Mouse (Mus musculus) hindbrain, embryonic 11.5 days (tissue): ENCODE measurements at regions not wholly inside any gene's neighbourhood (a gene's known extent, or its start where the extent isn't known, plus 50 kb on each side); places are given as distances from the start of the nearest gene placed in this dataset.

Experiments
- ATAC-seq: fragments of 200-750 bp; cut with Nextera tagmentation; 2 replicates; pipeline ENCODE4 v1.8.0; 2017; ENCODE audit warnings: mild to moderate bottlenecking, moderate TSS enrichment, moderate library complexity; ENCODE audit not compliant: low FRiP score
- DNase-seq: peaks from one replicate; pipeline ENCODE4 v3.0.0-alpha.2; 2015; ENCODE audit warnings: low spot score
- H3K27ac ChIP-seq: fragments of 300-500 bp; sonication (generic); 2 replicates; pipeline ENCODE4 v1.5.1; 2014; ENCODE audit warnings: mild to moderate bottlenecking, low read depth, low read length
- H3K27me3 ChIP-seq: fragments of 300-500 bp; sonication (generic); 2 replicates; pipeline ENCODE4 v1.6.1; 2014; ENCODE audit warnings: mild to moderate bottlenecking, low read length, moderate library complexity, mixed read lengths; ENCODE audit not compliant: control insufficient read depth, insufficient read depth
- H3K36me3 ChIP-seq: fragments of 300-500 bp; sonication (generic); 2 replicates; pipeline ENCODE4 v1.6.1; 2014; ENCODE audit warnings: mild to moderate bottlenecking, low read length, moderate library complexity, mixed read lengths; ENCODE audit not compliant: control insufficient read depth, insufficient read depth
- H3K4me1 ChIP-seq: fragments of 300-500 bp; sonication (generic); replicated peaks from 2 replicates; pipeline ENCODE4 v1.6.1; 2014; ENCODE audit warnings: low read length, mixed read lengths; ENCODE audit not compliant: control insufficient read depth, insufficient read depth
- H3K4me2 ChIP-seq: fragments of 300-500 bp; sonication (generic); replicated peaks from 2 replicates; pipeline ENCODE4 v1.6.1; 2014; ENCODE audit warnings: mild to moderate bottlenecking, low read depth, low read length
- H3K4me3 ChIP-seq: fragments of 300-500 bp; sonication (generic); 2 replicates; pipeline ENCODE4 v1.5.1; 2014; ENCODE audit warnings: low read depth, low read length
- H3K9ac ChIP-seq: fragments of 300-500 bp; sonication (generic); 2 replicates; pipeline ENCODE4 v1.6.1; 2014; ENCODE audit warnings: low read depth, low read length
- H3K9me3 ChIP-seq: fragments of 300-500 bp; sonication (generic); 2 replicates; pipeline ENCODE4 v1.6.1; 2016; ENCODE audit warnings: low read length; ENCODE audit not compliant: control insufficient read depth
- WGBS: fragments of 180-500 bp; shearing (Covaris S2); extraction: QIAGEN DNeasy Blood & Tissue Kit; methylation state at CpG from one replicate; pipeline ENCODE4 v1.1.7; 2014; 5-methylcytosine and 5-hydroxymethylcytosine counted together

GRCm38 (mm10) chr1:187413881-187414280 is 194.7 kb upstream of the Esrrg start:
- Histone ChIP-seq H3K4me2 (no peak overlapping the region), H3K36me3 (no peaks in the 10 kb centered on the region), H3K27ac (no peak overlapping the region), H3K9ac (no peak overlapping the region), H3K9me3 (no peaks in the 10 kb centered on the region), H3K27me3 (no peaks in the 10 kb centered on the region), H3K4me1 (no peaks in the 10 kb centered on the region), H3K4me3 (no peak overlapping the region)
- 88% methylated on average over 6 of the region's 6 CpGs for WGBS
- DNase-seq: no peak
- ATAC-seq: no peak

DNA sequence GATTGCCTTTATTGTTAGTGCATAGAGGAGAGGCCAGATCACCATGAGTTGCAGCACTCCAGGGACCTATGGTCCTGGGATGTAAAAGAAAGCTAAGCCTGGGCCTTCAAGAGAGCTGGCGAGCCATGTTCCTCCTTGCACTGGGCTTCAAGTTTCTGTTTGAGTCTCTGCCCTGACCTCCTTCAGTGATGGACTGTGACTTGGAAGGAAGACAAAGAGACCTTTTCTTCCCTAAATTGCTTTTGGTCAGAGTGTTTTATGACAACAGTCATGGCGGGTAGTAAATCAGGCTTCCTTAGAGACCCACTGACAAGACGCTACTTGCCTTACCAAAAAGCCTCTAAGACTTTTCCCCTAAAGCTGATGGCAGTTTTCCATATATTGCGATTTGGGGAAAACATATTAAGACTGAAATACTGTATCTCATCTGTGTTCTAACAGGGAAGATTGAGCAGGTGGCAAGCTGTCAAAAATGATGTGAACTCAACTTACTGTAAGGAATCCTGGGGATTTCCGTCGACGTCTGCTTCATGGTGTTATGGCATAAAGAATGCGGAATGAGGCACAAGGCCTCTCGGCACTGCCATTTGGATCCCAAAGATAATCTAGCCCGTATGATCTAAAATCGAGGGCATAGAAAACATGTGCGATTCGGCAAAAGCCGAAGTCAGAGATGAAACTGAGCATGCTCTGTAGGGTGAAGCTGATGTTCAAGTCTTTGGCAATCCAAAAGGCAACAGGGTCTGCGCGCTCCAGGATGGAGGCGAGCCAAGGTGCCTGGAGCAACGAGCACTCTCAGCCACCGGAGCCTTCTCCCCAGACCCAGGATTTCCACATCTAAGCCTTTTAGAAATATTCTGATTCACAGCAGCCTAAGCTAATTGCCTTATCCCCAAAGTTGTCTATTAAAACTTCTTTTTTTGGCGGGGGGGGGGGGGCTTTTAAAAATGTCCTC is 190.1 kb upstream of the Esrrg start:
- Histone ChIP-seq H3K27me3 (no peaks in the 10 kb centered on the region), H3K9ac (no peak overlapping the region), H3K9me3 (no peaks in the 10 kb centered on the region), H3K4me3 (no peak overlapping the region), H3K4me1 (no peaks in the 10 kb centered on the region), H3K4me2 (no peak overlapping the region), H3K27ac (no peak overlapping the region), H3K36me3 (no peaks in the 10 kb centered on the region)
- ATAC-seq (no peak), DNase-seq (no peak)
- 88% methylated on average over 20 of the region's 20 CpGs for WGBS

DNA sequence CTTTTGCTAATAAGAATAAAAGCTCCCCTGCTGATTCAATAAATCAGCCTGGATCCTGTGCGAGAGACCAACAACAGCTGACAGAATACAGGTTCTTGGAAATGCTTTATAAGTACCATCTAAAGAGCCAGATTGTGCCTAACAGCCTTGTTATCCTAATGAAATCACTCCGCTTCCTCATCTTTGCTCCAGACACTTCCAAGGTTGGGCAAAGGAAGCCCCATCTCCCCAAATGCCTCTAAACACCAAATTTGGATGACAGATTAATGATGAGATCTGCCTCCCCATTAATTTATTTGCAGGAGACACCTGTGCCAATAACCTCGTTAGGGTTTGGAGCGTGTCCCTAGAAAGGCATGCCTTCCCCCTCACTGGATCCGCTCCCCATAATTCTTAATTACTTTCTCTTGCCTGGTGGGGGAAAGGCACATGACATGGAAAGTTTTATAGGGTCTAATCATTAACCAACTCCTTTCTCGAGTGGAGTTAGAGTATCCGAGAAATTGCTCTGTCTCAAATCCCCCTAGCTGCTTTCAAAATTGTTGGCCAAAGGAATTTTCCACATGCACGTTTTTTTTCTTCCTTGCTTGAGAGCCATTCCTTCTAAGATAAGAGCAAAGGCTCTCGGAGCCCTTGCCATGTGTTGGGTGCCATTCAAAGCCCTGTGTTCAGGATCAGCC is 179.9 kb upstream of the Esrrg start:
- Histone ChIP-seq H3K9ac (no peak overlapping the region), H3K4me1 (no peaks in the 10 kb centered on the region), H3K4me2 (no peak overlapping the region), H3K36me3 (no peaks in the 10 kb centered on the region), H3K27me3 (no peaks in the 10 kb centered on the region), H3K27ac (no peak overlapping the region), H3K9me3 (no peaks in the 10 kb centered on the region), H3K4me3 (no peak overlapping the region)
- DNase-seq: no peak
- 77% methylated on average over 9 of the region's 9 CpGs for WGBS
- no peak for ATAC-seq

DNA sequence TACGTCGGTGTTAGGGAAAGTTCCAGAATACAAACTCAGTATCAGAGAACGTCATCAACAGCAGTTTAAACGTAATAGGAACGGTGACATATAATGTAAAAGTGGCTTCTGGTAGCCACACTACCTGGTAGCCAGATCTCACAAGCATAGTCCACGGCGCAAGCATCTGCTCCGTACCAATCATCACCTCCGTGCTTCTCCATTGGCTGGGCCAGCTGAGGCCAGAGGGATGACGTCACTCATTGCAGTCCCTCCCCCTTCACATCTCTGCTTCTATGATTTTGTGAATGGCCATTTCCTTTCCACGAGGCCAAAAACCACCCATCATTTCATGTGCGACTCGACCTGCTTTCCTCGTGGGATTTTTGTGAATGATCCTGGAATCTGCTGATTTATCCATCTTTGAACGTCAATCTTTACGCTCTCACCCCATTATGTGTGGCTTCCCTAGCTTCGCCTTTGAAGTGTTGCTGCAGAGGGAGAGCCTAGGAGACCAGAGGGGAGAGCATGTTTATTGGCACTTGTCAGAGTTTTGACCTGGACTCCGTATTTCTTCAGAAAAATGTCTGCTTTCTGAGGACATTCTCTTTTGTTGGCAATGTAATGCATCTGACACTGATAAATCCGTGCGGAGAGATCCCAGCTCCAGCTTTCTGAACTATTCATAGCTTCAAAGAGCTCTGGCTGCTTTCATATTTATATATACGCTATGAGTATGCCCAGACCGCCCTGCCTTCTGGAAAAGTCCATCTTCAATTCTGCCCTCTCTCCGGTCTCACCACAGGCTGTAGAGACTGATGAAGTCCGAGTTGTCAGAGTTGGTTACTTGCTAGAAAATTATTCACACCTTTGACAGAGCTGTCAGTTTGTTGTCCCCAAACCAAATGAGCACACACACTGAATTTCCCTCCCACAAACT is 174.6 kb upstream of the Esrrg start:
- no peak overlapping the region for H3K9ac ChIP-seq
- no peaks in the 10 kb centered on the region for H3K9me3 ChIP-seq
- H3K27ac ChIP-seq: no peak overlapping the region
- H3K4me2 ChIP-seq: no peak overlapping the region
- DNase-seq (no peak), ATAC-seq (no peak)
- no peaks in the 10 kb centered on the region for H3K27me3 ChIP-seq
- H3K36me3 ChIP-seq: no peaks in the 10 kb centered on the region
- no peak overlapping the region for H3K4me3 ChIP-seq
- WGBS: 88% methylated on average over 24 of the region's 24 CpGs
- no peaks in the 10 kb centered on the region for H3K4me1 ChIP-seq

GRCm38 (mm10) chr1:187439170-187439914 is 169.2 kb upstream of the Esrrg start:
- H3K4me3 ChIP-seq: no peak overlapping the region
- H3K27ac ChIP-seq: no peak overlapping the region
- no peaks in the 10 kb centered on the region for H3K27me3 ChIP-seq
- ATAC-seq: peak; percentile 53; the same call in 1 of the 2 replicates
- 67% methylated on average over 20 of the region's 20 CpGs for WGBS
- H3K9me3 ChIP-seq: no peaks in the 10 kb centered on the region
- H3K36me3 ChIP-seq: no peaks in the 10 kb centered on the region
- DNase-seq: peak; percentile 46
- H3K4me2 ChIP-seq: no peak overlapping the region
- H3K4me1 ChIP-seq: no peaks in the 10 kb centered on the region
- H3K9ac ChIP-seq: no peak overlapping the region

DNA sequence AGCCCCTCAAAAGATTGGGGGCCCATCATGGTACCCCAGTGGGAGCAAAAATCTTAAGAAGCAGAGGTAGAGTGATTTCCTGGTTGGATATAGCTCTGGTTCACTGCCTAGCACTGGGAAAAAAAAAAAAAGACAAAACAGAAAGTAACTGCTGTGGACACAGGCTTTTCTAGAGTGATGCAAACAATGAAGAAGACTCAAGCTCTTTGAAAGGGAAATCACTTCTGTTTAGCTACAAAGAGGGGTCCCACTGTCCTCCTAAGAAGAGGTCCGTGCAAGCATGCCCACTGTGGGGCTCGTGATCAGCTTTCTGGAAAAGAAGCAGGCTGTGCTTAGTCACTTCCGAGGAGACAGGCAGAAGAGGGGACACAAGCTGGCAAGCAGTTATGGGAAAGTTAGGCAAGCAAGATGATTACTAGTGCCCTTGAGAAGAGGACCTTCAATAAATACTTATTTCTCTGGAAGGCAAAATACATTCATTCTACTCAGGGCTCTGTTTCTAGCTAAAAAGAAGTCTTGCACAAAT is 166.9 kb upstream of the Esrrg start:
- no peaks in the 10 kb centered on the region for H3K27me3 ChIP-seq
- H3K9me3 ChIP-seq: no peaks in the 10 kb centered on the region
- H3K36me3 ChIP-seq: no peaks in the 10 kb centered on the region
- no peak overlapping the region for H3K27ac ChIP-seq
- no peaks in the 10 kb centered on the region for H3K4me1 ChIP-seq
- H3K9ac ChIP-seq: no peak overlapping the region
- WGBS: 66% methylated on average over 3 of the region's 3 CpGs
- DNase-seq: no peak
- no peak for ATAC-seq
- no peak overlapping the region for H3K4me2 ChIP-seq
- no peak overlapping the region for H3K4me3 ChIP-seq

DNA sequence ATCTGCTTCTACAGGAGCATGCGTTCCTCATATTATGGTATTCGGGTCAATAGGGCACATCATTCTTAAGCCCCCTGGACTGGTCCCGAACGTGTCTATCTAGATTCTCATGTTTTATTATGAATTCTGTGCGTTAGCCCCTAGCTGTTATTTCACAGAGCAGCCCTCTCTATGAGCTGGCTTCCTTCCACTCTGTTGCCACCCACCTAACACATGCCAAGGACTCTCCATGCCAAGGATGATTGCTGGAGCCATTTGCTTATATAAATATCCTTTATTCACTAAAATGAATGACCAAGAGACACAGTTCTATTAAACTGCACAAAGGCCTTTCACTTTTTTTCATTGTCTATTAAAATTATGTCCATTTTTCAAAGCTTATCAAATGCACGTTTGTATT is 162.1 kb upstream of the Esrrg start:
- 90% methylated on average over 6 of the region's 6 CpGs for WGBS
- H3K9ac ChIP-seq: no peak overlapping the region
- H3K27ac ChIP-seq: no peak overlapping the region
- H3K4me1 ChIP-seq: no peaks in the 10 kb centered on the region
- no peak overlapping the region for H3K4me2 ChIP-seq
- H3K27me3 ChIP-seq: no peaks in the 10 kb centered on the region
- H3K36me3 ChIP-seq: no peaks in the 10 kb centered on the region
- no peak overlapping the region for H3K4me3 ChIP-seq
- DNase-seq: no peak
- no peaks in the 10 kb centered on the region for H3K9me3 ChIP-seq
- ATAC-seq: no peak

DNA sequence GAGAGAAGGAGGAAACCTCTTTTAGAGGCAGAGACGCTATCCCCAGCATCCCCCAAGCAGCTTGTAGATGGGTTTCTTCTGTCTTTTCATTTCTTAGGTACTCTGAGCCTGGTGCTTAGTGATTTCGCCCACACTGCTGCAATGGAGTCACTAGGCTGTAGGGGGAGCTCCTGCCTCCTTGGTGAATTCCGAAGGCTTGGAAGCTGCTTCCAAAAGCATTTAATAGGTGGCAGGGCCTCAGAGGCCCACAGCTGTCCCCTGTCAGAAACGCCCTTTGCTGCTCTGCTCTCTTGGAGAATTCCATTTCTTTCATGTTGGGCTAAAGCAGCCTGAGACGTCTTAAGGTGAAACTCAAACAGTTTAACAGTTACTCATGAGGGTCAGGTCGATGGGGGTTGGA is 160.4 kb upstream of the Esrrg start:
- no peak overlapping the region for H3K4me2 ChIP-seq
- H3K4me1 ChIP-seq: no peaks in the 10 kb centered on the region
- H3K27ac ChIP-seq: no peak overlapping the region
- no peak overlapping the region for H3K4me3 ChIP-seq
- ATAC-seq (peak; percentile 57; the same call in 1 of the 2 replicates), DNase-seq (peak; percentile 81)
- H3K9me3 ChIP-seq: no peaks in the 10 kb centered on the region
- H3K27me3 ChIP-seq: no peaks in the 10 kb centered on the region
- 21% methylated on average over 6 of the region's 6 CpGs for WGBS
- no peak overlapping the region for H3K9ac ChIP-seq
- no peaks in the 10 kb centered on the region for H3K36me3 ChIP-seq
